Mouse (Mus musculus) forebrain, embryonic 11.5 days (tissue): ENCODE data around the gene Gpalpp1. TPM values are rescaled to one million over a fixed set of nuclear protein-coding genes. Genes with fewer than 3 reads are reported as not detected.

Experiments used
- ATAC-seq: fragments of 200-750 bp; cut with Nextera tagmentation; replicated peaks from 2 replicates; pipeline ENCODE4 v1.8.0; 2017; ENCODE audit warnings: moderate TSS enrichment; ENCODE audit not compliant: low FRiP score
- DNase-seq: peaks from one replicate; pipeline ENCODE4 v3.0.0-alpha.2; 2017; ENCODE audit warnings: low spot score
- H3K27ac ChIP-seq: fragments of 300-500 bp; sonication (generic); 2 replicates; pipeline ENCODE4 v1.5.1; 2014; ENCODE audit warnings: low read depth, low read length
- H3K27me3 ChIP-seq: fragments of 300-500 bp; sonication (generic); 2 replicates; pipeline ENCODE4 v1.6.1; 2014; ENCODE audit warnings: mild to moderate bottlenecking, low read length, mixed read lengths; ENCODE audit not compliant: control insufficient read depth, insufficient read depth
- H3K36me3 ChIP-seq: fragments of 300-500 bp; sonication (generic); 2 replicates; pipeline ENCODE4 v1.6.1; 2014; ENCODE audit warnings: mild to moderate bottlenecking, low read length, moderate library complexity, mixed read lengths; ENCODE audit not compliant: control insufficient read depth, insufficient read depth
- H3K4me1 ChIP-seq: fragments of 300-500 bp; sonication (generic); replicated peaks from 2 replicates; pipeline ENCODE4 v1.6.1; 2014; ENCODE audit warnings: low read length, mixed read lengths; ENCODE audit not compliant: control insufficient read depth, insufficient read depth
- H3K4me2 ChIP-seq: fragments of 300-500 bp; sonication (generic); 2 replicates; pipeline ENCODE4 v1.6.1; 2014; ENCODE audit warnings: low read depth, mild to moderate bottlenecking, low read length, moderate library complexity, mixed read lengths; ENCODE audit not compliant: severe bottlenecking
- H3K4me3 ChIP-seq: fragments of 300-500 bp; sonication (generic); 2 replicates; pipeline ENCODE4 v1.5.1; 2014; ENCODE audit warnings: low read depth, low read length
- H3K9ac ChIP-seq: fragments of 300-500 bp; sonication (generic); 2 replicates; pipeline ENCODE4 v1.6.1; 2014; ENCODE audit warnings: low read length
- H3K9me3 ChIP-seq: fragments of 300-500 bp; sonication (generic); 2 replicates; pipeline ENCODE4 v1.6.1; 2016; ENCODE audit warnings: low read length, mixed read lengths; ENCODE audit not compliant: control insufficient read depth
- WGBS: fragments of 180-500 bp; shearing (Covaris S2); extraction: QIAGEN DNeasy Blood & Tissue Kit; methylation state at CpG from one replicate; pipeline ENCODE4 v1.1.7; 2014; 5-methylcytosine and 5-hydroxymethylcytosine counted together
- polyA plus RNA-seq: library from polyadenylated mRNA; unstranded; fragments of >200 nt; fragmentation: Nextera tagmentation; extraction: Ambion mirVana; gene quantifications from 2 replicates; pipeline ENCODE4 v1.2.1, GENCODE M21; 2014

Gpalpp1 gene
- polyA plus RNA-seq, 1 experiment from 2014 or later: 20.5 TPM

- DNase-seq: no peak
These were observed 28.4 kb downstream of the Gpalpp1 start for GRCm38 (mm10) chr14:76082086-76082636.

GRCm38 (mm10) chr14:76081451-76081850 is 29.1 kb downstream of the Gpalpp1 start:
- H3K4me3 ChIP-seq: no peak overlapping the region
- no peaks in the 10 kb centered on the region for H3K4me1 ChIP-seq
- ATAC-seq: no peak
- H3K36me3 ChIP-seq: no peaks in the 10 kb centered on the region
- no peak for DNase-seq
- H3K9ac ChIP-seq: no peak overlapping the region
- no peaks in the 10 kb centered on the region for H3K27me3 ChIP-seq
- H3K9me3 ChIP-seq: no peaks in the 10 kb centered on the region
- no peak overlapping the region for H3K27ac ChIP-seq
- 73% methylated on average over 11 of the region's 11 CpGs for WGBS
- no peak overlapping the region for H3K4me2 ChIP-seq

More at GRCm38 (mm10) chr14:76082086-76082636, 28.4 kb downstream of the Gpalpp1 start:
- Histone ChIP-seq H3K4me3 (no peak overlapping the region), H3K9ac (no peak overlapping the region), H3K4me2 (no peak overlapping the region), H3K27ac (no peak overlapping the region), H3K27me3 (no peaks in the 10 kb centered on the region), H3K9me3 (no peaks in the 10 kb centered on the region), H3K4me1 (no peaks in the 10 kb centered on the region), H3K36me3 (no peaks in the 10 kb centered on the region)
- no peak for ATAC-seq
- 91% methylated on average over 13 of the region's 13 CpGs for WGBS

- Histone ChIP-seq H3K4me1 (peaks cover 2% of the 10 kb centered on the region; the same call in 1 of the 2 replicates), H3K27ac (no peak overlapping the region), H3K9me3 (no peaks in the 10 kb centered on the region), H3K4me2 (no peak overlapping the region), H3K4me3 (no peak overlapping the region), H3K36me3 (no peaks in the 10 kb centered on the region), H3K9ac (no peak overlapping the region), H3K27me3 (no peaks in the 10 kb centered on the region)
- WGBS: 47% methylated on average over 9 of the region's 9 CpGs
- ATAC-seq (no peak; the same call in 1 of the 2 replicates), DNase-seq (peak; percentile 61)
These were observed 33.5 kb downstream of the Gpalpp1 start for GRCm38 (mm10) chr14:76077088-76077491.

- Histone ChIP-seq H3K9ac (no peak overlapping the region), H3K4me1 (peaks cover 2% of the 10 kb centered on the region; the same call in 1 of the 2 replicates), H3K27me3 (no peaks in the 10 kb centered on the region), H3K9me3 (no peaks in the 10 kb centered on the region), H3K4me3 (no peak overlapping the region), H3K27ac (no peak overlapping the region), H3K4me2 (no peak overlapping the region), H3K36me3 (no peaks in the 10 kb centered on the region)
- WGBS: 68% methylated on average over 4 of the region's 4 CpGs
- no peak for DNase-seq
- ATAC-seq: 0 out of 2 replicates have a peak, but pooled peaks have one; percentile 51
These were observed 34.0 kb downstream of the Gpalpp1 start for GRCm38 (mm10) chr14:76076602-76077001.

GRCm38 (mm10) chr14:76075721-76076120 is 34.8 kb downstream of the Gpalpp1 start:
- H3K27ac ChIP-seq: no peak overlapping the region
- no peak overlapping the region for H3K4me2 ChIP-seq
- peaks cover 2% of the 10 kb centered on the region; the same call in 1 of the 2 replicates for H3K4me1 ChIP-seq
- H3K4me3 ChIP-seq: no peak overlapping the region
- no peak overlapping the region for H3K9ac ChIP-seq
- WGBS: 65% methylated on average over 4 of the region's 4 CpGs
- H3K27me3 ChIP-seq: no peaks in the 10 kb centered on the region
- no peak for ATAC-seq
- no peaks in the 10 kb centered on the region for H3K36me3 ChIP-seq
- H3K9me3 ChIP-seq: no peaks in the 10 kb centered on the region
- no peak for DNase-seq

- Histone ChIP-seq H3K9me3 (no peaks in the 10 kb centered on the region), H3K27ac (no peak overlapping the region), H3K36me3 (no peaks in the 10 kb centered on the region), H3K4me3 (no peak overlapping the region), H3K4me1 (peaks cover 2% of the 10 kb centered on the region; the same call in 1 of the 2 replicates), H3K27me3 (no peaks in the 10 kb centered on the region), H3K9ac (no peak overlapping the region), H3K4me2 (no peak overlapping the region)
- DNase-seq (no peak), ATAC-seq (no peak)
- 87% methylated on average over 1 of the region's 1 CpGs for WGBS
These were observed 36.4 kb downstream of the Gpalpp1 start for GRCm38 (mm10) chr14:76074206-76074605.

- no peaks in the 10 kb centered on the region for H3K27me3 ChIP-seq
- H3K27ac ChIP-seq: no peak overlapping the region
- no peaks in the 10 kb centered on the region for H3K36me3 ChIP-seq
- no peak for ATAC-seq
- peaks cover 2% of the 10 kb centered on the region; the same call in 1 of the 2 replicates for H3K4me1 ChIP-seq
- 84% methylated on average over 2 of the region's 2 CpGs for WGBS
- H3K4me3 ChIP-seq: no peak overlapping the region
- DNase-seq: no peak
- no peak overlapping the region for H3K4me2 ChIP-seq
- H3K9ac ChIP-seq: no peak overlapping the region
- H3K9me3 ChIP-seq: no peaks in the 10 kb centered on the region
These were observed 37.9 kb downstream of the Gpalpp1 start for GRCm38 (mm10) chr14:76072626-76073025.

- ATAC-seq: no peak
- no peaks in the 10 kb centered on the region for H3K36me3 ChIP-seq
- no peaks in the 10 kb centered on the region for H3K27me3 ChIP-seq
- no peaks in the 10 kb centered on the region for H3K9me3 ChIP-seq
- no peak overlapping the region for H3K9ac ChIP-seq
- no peak overlapping the region for H3K27ac ChIP-seq
- H3K4me3 ChIP-seq: no peak overlapping the region
- no peaks in the 10 kb centered on the region for H3K4me1 ChIP-seq
- no peak for DNase-seq
- WGBS: 65% methylated on average over 4 of the region's 4 CpGs
- H3K4me2 ChIP-seq: no peak overlapping the region
These were observed 41.3 kb downstream of the Gpalpp1 start for GRCm38 (mm10) chr14:76069296-76069695.

GRCm38 (mm10) chr14:76068296-76068695 is 42.3 kb downstream of the Gpalpp1 start:
- Histone ChIP-seq H3K9ac (no peak overlapping the region), H3K27ac (no peak overlapping the region), H3K9me3 (no peaks in the 10 kb centered on the region), H3K36me3 (no peaks in the 10 kb centered on the region), H3K4me3 (no peak overlapping the region), H3K4me2 (no peak overlapping the region), H3K4me1 (no peaks in the 10 kb centered on the region), H3K27me3 (no peaks in the 10 kb centered on the region)
- DNase-seq: no peak
- ATAC-seq: no peak
- 79% methylated on average over 4 of the region's 4 CpGs for WGBS
